Mouse (Mus musculus) heart, adult 11 months (tissue): ENCODE data around the gene Tmem9b.

Source experiments
- DNase-seq: peaks from one replicate; pipeline ENCODE4 v3.0.0; 2022

Tmem9b gene

DNA sequence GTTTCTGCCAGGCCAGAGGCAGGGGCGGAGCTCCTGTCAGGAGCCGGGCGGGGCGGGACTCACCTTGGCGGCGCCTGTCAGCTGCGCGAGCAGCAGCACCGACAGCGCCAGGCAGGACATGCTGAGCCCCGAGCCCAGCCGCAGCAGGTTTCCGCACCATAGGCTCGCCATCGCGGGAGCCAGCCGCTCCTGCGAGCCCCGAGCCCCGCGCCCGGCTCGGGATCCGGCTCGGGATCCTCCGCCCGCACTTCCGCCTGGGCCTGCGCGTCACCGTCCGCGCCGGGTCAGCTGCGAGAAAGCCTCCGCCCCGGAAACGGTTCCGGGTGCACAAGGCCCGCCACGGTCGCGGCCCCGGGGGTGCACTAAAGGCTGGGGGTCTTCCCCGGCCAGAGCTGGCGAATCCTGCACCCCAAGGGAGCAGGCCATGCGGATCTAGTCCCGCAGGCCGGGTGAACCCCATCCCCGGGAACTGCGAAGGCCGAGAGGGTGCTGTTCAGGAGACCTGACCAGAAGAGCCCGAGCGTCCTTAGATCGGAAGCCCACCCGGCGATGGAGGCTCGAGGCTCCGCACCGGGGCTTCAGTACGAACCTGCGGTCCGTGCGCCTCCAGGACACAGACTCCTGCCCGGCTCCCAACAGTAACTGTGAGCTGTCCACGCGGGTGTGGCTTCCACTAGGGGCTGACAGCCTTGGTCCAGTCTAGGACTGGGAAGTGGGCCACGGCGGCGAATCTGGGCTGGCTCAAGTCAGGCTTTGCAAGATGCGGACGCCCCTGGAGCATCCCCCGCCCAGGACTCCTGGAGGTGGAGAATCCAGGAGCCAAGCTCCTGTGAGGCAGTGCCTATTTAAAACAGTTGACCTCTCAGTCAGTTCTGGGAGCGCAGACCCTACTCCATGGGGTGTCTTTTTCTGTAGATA lies at the start of gene Tmem9b:
Tmem9b (minus strand) TSS at position 868 of the 918 bp plus-strand sequence.
- DNase-seq, result peak; percentile 99

GRCm38 (mm10) chr7:109800626-109801025 lies 48.0 kb upstream of the Tmem9b start:
- DNase-seq, result no peak

DNA sequence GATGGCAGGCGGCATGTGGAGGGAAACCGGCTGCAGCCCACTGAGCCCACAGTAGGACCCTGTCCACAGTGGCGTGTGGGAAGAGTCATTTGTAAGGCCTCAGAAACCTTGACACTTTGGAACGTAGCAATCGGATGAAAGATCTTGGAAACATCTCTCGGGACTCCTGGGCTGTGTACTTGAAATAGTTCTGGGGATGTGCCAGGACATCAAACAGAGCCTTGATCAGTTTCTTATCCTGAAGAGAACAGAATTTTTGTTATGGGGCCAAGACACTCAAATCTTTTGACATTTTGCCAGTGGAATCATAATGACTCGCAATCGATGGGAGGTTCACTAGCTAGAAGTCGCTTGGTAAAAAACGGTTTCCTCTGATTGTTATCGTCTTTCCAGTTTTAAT lies 46.5 kb upstream of the Tmem9b start:
- peak; percentile 88 for DNase-seq

- DNase-seq, result no peak
These were observed 42.9 kb upstream of the Tmem9b start for GRCm38 (mm10) chr7:109795564-109795963.

DNA sequence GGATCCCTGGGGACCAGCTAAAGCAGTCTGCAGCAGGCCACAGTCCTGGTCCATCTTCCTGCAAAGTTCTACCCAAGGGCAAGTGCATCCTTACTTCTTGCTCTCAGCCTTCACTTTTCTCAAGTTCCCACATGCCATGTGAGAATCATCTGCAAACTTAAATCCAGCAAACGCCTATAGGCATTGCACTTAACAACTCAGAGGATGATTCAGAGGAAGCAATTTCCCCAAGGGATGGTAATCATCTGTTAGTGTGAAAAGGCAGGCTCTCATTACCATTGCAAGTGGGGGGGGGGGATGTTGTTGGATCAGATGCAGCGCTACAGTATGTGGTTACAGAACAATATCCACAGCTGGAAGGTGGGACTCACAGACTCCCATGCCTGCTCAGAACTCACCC lies 41.9 kb upstream of the Tmem9b start:
- no peak for DNase-seq

DNA sequence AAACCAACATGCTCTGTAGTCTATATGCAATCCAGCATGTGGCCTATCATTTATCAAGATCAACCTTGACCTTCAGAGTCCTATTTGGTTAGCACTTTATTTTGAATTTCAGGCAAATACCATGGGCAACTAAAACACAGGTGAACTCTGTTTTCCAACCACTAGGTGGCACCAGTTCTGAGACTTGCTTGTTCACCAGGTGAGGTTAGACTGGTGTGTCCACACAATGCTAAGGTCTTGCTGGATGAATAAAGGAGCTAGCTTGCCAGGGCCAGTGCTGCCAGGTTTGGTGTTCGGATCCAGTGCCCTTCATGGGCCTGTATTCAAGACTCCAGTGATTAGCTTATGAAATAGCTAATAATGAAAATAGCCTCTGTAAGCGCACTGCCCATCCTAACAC lies 40.1 kb upstream of the Tmem9b start:
- peak; percentile 85 for DNase-seq

DNA sequence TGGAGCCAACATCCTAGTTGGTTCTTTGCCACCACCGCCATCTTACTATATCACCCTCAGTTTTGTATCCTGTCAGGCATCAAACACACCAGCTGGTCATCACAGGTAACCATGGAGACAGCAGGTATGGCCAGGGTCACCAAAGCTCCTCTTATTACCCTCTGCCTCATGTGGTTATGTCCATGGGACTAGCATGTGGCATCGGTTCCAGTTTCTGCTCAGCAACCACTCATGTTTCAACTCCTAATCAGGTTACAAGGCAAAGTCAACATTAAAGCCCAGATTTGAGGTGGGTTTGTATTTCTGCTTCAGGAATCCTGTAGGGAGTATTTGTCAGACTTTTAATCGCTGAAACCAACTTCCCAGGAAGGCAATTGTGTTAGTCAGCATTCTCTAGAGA lies 38.1 kb upstream of the Tmem9b start:
- no peak for DNase-seq

- no peak for DNase-seq
These were observed 35.2 kb upstream of the Tmem9b start for GRCm38 (mm10) chr7:109787860-109788259.

- no peak for DNase-seq
These were observed 30.6 kb upstream of the Tmem9b start for GRCm38 (mm10) chr7:109783281-109783680.

GRCm38 (mm10) chr7:109781470-109782203 lies 29.0 kb upstream of the Tmem9b start, which contains the start of gene Nrip3:
Nrip3 (minus strand) TSS chr7:109782025.
- DNase-seq, result peak; percentile 96

DNA sequence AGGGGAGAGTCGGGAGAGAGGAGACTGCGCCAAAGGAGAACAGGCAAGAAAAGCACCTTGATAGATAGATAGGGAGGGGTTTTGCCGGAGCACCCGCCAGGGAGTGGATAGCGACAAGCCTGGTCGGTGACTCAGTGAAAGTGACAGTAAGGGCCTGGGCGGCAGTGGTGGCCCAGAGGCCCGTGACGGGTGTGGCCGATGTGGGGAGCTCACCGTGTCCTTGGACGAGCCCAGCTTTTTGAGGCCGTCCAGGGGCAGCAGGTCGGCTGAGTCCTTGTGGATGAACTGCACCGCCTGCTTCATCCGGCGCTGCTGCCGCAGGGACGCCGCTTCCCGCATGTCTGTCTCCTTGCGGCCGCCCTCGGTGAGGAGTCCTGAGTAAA lies 28.4 kb upstream of the Tmem9b start:
- no peak for DNase-seq

GRCm38 (mm10) chr7:109772251-109772650 lies 19.6 kb upstream of the Tmem9b start:
- DNase-seq, result no peak

- DNase-seq, result no peak
These were observed 16.2 kb upstream of the Tmem9b start for GRCm38 (mm10) chr7:109768699-109769383.

DNA sequence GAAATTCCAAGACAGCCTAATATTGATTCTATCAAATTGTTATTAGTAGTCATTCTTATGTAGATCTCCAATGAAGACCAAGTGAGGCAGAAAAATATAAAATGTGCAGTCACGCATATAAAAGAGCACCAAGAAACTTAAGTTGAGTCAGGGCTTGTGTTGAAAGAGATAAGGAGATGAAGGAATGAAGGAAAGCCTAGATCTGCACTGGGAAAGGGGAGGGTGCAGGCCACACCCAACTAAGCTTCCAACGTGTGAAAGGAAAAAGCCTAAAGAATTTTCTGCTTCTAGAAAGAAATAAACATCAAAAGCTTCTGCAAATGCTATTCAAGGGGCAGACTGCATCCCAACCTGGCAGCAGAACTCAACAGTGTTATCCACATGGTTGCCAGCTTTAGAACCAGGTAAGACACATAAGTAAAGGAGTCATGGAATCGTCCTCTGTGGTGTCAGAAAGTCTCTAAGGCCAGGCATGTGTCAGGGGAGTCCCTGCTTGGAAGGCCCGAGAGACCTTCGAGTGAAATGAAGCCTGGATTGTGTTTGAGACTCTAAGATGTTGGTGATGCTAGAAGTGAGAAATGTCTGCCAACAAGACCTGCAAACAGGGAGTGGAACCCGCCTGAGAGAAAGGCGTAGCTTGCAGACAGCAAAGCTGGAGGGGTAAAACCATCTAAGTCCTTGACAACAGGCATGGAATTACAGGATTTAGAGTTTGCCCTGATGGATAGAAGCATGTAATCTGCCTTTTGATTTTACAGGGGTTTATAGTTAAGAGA lies 15.1 kb upstream of the Tmem9b start:
- DNase-seq, result peak; percentile 63

- DNase-seq, result no peak
These were observed 11.3 kb upstream of the Tmem9b start for GRCm38 (mm10) chr7:109764009-109764408.

DNA sequence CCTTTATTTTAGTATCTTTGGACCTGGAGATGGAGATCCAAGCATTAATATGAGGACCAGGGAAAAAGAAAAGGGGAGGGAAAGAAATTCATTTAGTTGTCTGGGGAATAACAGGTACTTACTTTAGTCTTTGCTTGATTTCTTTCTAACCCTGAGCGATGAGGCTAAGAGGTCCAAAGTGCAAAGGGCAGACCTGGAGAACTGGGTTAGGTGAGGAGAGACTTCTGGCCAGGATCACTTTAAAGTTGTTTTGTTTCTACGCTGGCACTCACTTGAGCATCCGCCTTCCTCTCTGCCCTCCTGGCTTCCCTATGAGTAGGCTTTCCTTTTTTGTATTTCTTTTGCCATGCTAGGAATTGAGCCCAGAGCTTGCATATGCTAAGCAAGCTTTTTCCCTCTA lies 3.6 kb upstream of the Tmem9b start:
- no peak for DNase-seq

DNA sequence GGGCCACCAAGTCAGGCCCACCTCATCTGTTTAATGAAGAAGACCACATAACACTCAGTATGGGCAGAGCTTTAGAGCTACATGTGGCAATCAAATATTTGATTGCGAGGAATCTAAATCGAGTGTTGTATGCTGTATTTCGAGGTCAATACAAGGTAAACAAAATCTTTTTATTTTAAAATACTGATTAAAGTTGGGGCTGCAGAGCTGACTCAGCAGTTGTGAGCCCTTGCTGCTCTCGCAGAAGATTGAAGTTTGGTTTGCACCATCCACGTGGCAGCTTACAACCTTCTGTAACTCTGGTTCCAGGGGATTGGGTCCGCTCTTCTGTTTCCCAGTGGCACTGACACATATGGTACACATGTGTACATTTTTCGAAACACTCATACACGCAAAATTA lies 1.4 kb upstream of the Tmem9b start:
- no peak for DNase-seq

DNA sequence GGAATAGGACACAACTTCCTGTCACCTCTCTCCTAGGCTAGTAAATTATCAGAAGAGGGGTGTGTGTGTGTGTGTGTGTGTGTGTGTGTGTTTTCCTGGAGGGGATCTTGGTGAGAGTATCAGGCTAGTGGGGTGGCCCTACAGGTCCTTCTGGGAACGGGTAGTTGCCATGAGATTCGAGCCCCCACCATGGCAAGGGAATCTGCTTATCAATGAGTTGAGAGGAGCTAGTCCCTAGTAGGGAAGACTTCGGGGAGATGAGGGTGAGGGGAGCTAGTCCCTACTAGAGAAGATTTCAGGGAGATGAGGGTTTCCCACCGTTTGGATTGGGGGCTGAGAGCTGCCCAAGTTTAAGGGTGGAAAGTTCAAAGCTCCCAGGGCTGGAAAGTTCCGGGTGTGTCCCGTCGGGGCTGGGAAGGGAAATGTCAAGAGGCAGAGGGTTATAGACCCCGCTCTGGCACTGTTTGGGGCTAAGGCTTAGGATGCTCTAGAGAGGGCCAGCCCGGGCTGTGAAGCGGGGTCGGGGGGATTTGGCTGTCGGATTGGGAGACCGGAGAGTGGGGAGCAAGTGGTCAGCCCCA lies 1.2 kb downstream of the Tmem9b start:
- DNase-seq, result peak; percentile 89

DNA sequence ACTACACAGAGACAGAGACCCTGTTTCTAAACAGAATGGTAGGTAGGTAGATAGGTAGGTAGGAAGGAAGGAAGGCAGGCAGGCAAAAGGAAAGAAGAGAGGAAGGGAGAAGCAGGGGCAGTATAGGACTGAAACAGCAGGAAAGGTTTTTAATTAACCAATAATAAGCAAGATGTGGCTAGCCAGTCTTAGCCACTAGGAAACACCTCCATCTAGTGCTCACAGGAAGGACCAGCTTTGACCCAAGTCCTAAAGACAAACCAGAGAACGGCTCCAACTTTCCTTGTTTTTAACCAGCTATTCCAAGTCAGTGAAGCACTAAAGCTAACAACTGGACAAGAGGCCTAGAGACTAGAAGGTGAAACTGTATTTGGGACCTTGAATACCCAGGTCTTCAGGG lies 4.9 kb downstream of the Tmem9b start:
- DNase-seq, result no peak

- DNase-seq, result no peak
These were observed 11.0 kb downstream of the Tmem9b start for GRCm38 (mm10) chr7:109741703-109742102.

DNA sequence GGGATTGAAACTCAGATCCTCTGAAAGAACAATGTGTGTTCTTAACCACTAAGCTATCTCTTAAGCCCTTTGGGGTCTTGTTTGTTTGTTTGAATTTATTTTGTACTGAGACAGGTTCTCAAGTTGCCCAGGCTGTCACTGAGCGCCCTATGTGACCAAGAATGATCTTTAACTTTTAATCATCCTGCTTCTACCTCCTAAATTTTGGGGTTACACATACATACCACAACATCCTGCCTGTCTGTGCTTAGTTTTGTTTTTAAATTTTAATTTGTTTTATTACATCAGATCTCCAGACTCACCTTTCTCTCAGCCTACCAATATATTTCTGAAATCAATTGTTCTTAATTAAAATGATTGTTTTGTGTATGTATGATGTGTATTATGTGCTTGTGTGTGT lies 11.6 kb downstream of the Tmem9b start:
- no peak for DNase-seq

DNA sequence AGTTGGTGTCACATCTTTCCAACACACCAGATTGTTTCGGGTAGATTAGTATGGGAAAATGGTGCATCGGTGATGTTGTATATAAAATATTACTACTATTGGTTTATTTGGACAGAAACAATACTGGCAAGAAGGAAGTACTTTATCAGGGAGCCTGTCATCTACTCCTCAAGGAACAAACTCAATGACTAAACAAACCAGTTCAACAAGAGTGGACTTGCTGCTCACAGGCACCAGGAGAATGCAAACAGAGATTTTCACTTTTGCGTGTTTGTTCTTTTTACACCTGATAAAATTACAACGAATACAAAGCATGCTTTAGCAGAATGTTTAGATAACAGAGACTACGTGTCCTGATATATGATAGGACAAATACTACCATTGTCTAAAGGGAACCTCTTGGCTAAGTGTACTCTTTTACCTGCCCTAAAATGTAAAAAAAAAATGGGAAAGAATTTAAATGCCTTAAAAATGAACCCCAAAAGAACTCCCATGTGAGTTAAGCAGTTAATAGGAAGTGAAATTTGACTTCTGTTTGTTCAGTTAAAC lies 12.8 kb downstream of the Tmem9b start:
- DNase-seq, result no peak
